Mouse (Mus musculus) heart, adult 2 months (tissue): ENCODE data around the gene Jun.

Experiments used
- CTCF ChIP-seq: fragments of 200-600 bp; IDR thresholded peaks from 2 replicates; pipeline ENCODE4 v1.8.1; 2022; ENCODE audit warnings: antibody characterized with exemption, mild to moderate bottlenecking, moderate library complexity
- POLR2A ChIP-seq: fragments of 200-500 bp; IDR thresholded peaks from 2 replicates; pipeline ENCODE4 v1.6.1; 2011; ENCODE audit warnings: mild to moderate bottlenecking, low read depth, low read length, control low read depth; ENCODE audit not compliant: insufficient read depth

- no peak for TF ChIP-seq POLR2A
- no peak for TF ChIP-seq CTCF
Observed at GRCm38 (mm10) chr4:95049153-95049552, 2.9 kb downstream of the Jun start.
